Mouse (Mus musculus): ENCODE measurements at regions not wholly inside any gene's neighbourhood (a gene's known extent, or its start where the extent isn't known, plus 50 kb on each side); places are given as distances from the start of the nearest gene placed in this dataset.
"Not testable (repeated sequence)": the region's sequence is repeated elsewhere in the genome, so short reads cannot be mapped to it uniquely, and the experiment has no call there.

DNA sequence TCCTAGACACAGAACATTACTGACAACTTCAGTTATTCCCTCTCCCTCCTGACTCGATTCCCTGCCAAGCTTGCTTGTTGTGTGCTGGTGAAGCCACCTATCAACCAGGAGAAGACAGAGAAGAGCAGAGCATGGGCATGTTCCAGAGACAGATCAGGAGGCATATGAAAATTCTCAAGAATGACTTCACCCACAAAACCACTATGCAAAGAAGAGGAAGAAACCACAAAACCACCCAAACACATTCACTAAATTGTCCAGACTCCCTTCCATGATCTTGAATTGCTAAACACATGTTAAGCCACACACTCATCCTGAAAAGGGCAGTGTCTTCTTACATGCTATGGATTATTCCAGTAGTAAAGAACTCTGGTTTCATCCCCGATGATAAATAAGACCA is 284.8 kb upstream of the Tex13c3 start:
- TF ChIP-seq EP300 (IDR thresholded peaks at IDR 0.05): no peak
- TF ChIP-seq CTCF (IDR thresholded peaks at IDR 0.05): no peak
- 77% methylated on average over 2 of the region's 2 CpGs for WGBS
- Histone ChIP-seq H3K4me3 (ENCODE audit: low read depth, low read length) (no peak overlapping the region), H3K36me3 (ENCODE audit: insufficient read depth, low read length) (no peaks in the 10 kb centered on the region), H3K27ac (ENCODE audit: low read length) (no peak overlapping the region), H3K4me2 (replicated peaks; ENCODE audit: low read depth, low read length) (no peak overlapping the region), H3K9ac (replicated peaks; ENCODE audit: low read depth) (no peak overlapping the region), H3K4me1 (ENCODE audit: insufficient read depth, low read depth, low read length) (no peaks in the 10 kb centered on the region), H3K9me3 (ENCODE audit: low read length) (no peaks in the 10 kb centered on the region), H3K27me3 (replicated peaks; ENCODE audit: insufficient read depth, low read length) (no peaks in the 10 kb centered on the region)
- ATAC-seq: no peak
- DNase-seq (ENCODE audit: low spot score): no peak

DNA sequence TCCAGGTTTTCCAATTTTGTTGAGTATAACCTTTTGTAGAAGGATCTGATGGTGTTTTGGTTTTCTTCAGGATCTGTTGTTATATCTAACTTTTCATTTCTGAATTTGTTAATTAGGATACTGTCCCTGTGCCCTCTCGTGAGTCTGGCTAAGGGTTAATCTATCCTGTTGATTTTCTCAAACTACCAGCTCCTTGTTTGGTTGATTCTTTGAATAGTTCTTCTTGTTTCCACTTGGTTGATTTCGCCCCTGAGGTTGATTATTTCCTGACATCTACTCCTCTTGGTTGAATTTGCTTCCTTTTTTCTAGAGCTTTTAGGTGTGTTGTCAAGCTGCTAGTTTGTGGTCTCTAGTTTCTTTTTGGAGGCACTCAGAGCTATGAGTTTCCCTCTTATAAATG is 270.4 kb upstream of the Tex13c3 start:
- H3K36me3 ChIP-seq (ENCODE audit: insufficient read depth, low read length); H3K4me1 ChIP-seq (ENCODE audit: insufficient read depth, low read depth, low read length); H3K27ac ChIP-seq (ENCODE audit: low read length); DNase-seq (ENCODE audit: low spot score); H3K9me3 ChIP-seq (ENCODE audit: low read length); H3K27me3 ChIP-seq (replicated peaks; ENCODE audit: insufficient read depth, low read length); ATAC-seq; H3K9ac ChIP-seq (replicated peaks; ENCODE audit: low read depth); H3K4me3 ChIP-seq (ENCODE audit: low read depth, low read length); H3K4me2 ChIP-seq (replicated peaks; ENCODE audit: low read depth, low read length): not testable (repeated sequence)
- WGBS: 51% methylated on average over 2 of the region's 2 CpGs

- not testable (repeated sequence) for DNase-seq (ENCODE audit: low spot score); H3K36me3 ChIP-seq (ENCODE audit: insufficient read depth, low read length); H3K9me3 ChIP-seq (ENCODE audit: low read length); H3K27ac ChIP-seq (ENCODE audit: low read length); H3K4me1 ChIP-seq (ENCODE audit: insufficient read depth, low read depth, low read length); H3K4me3 ChIP-seq (ENCODE audit: low read depth, low read length); ATAC-seq; H3K9ac ChIP-seq (replicated peaks; ENCODE audit: low read depth); H3K27me3 ChIP-seq (replicated peaks; ENCODE audit: insufficient read depth, low read length); H3K4me2 ChIP-seq (replicated peaks; ENCODE audit: low read depth, low read length)
- WGBS: 38% methylated on average over 1 of the region's 1 CpGs
These were observed 227.9 kb upstream of the Tex13c3 start for GRCm38 (mm10) chrX:19708971-19709370.

GRCm38 (mm10) chrX:19702548-19702947 is 221.4 kb upstream of the Tex13c3 start:
- H3K9ac ChIP-seq (replicated peaks; ENCODE audit: low read depth): no peak overlapping the region
- H3K4me3 ChIP-seq (ENCODE audit: low read depth, low read length): no peak overlapping the region
- H3K4me2 ChIP-seq (replicated peaks; ENCODE audit: low read depth, low read length): no peak overlapping the region
- WGBS: 65% methylated on average over 3 of the region's 3 CpGs
- H3K36me3 ChIP-seq (ENCODE audit: insufficient read depth, low read length): no peaks in the 10 kb centered on the region
- H3K27me3 ChIP-seq (replicated peaks; ENCODE audit: insufficient read depth, low read length): no peaks in the 10 kb centered on the region
- H3K4me1 ChIP-seq (ENCODE audit: insufficient read depth, low read depth, low read length): no peaks in the 10 kb centered on the region
- no peak overlapping the region for H3K27ac ChIP-seq (ENCODE audit: low read length)
- TF ChIP-seq CTCF (IDR thresholded peaks at IDR 0.05): no peak
- TF ChIP-seq EP300 (IDR thresholded peaks at IDR 0.05): no peak
- ATAC-seq: no peak
- H3K9me3 ChIP-seq (ENCODE audit: low read length): no peaks in the 10 kb centered on the region
- DNase-seq (ENCODE audit: low spot score): no peak

DNA sequence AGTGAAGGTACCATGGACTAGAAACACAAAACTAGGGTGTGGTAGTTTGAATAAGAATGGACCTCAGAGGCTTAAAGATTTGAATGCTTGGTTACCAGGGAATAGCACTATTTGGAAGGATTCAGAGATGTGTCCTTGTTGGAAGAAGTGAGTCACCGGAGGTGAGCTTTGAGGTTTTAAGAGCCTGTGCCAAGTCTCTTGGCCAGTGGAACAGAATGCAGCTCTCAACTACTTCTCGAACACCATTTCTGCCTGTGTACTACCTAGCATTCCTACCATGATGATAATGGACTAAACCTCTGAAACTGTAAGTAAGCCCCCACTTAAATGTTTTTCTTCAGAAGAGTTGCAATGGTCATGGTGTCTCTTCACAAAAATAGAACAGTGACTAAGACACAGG is 219.2 kb upstream of the Tex13c3 start:
- DNase-seq (ENCODE audit: low spot score) (peak; percentile 4), ATAC-seq (no peak)
- Histone ChIP-seq H3K36me3 (ENCODE audit: insufficient read depth, low read length) (no peaks in the 10 kb centered on the region), H3K4me1 (ENCODE audit: insufficient read depth, low read depth, low read length) (no peaks in the 10 kb centered on the region), H3K4me3 (ENCODE audit: low read depth, low read length) (no peak overlapping the region), H3K9me3 (ENCODE audit: low read length) (no peaks in the 10 kb centered on the region), H3K27ac (ENCODE audit: low read length) (no peak overlapping the region), H3K4me2 (replicated peaks; ENCODE audit: low read depth, low read length) (no peak overlapping the region), H3K9ac (replicated peaks; ENCODE audit: low read depth) (no peak overlapping the region), H3K27me3 (replicated peaks; ENCODE audit: insufficient read depth, low read length) (no peaks in the 10 kb centered on the region)
- TF ChIP-seq CTCF (IDR thresholded peaks at IDR 0.05) (no peak), EP300 (IDR thresholded peaks at IDR 0.05) (no peak)
- WGBS: 60% methylated on average over 2 of the region's 2 CpGs

DNA sequence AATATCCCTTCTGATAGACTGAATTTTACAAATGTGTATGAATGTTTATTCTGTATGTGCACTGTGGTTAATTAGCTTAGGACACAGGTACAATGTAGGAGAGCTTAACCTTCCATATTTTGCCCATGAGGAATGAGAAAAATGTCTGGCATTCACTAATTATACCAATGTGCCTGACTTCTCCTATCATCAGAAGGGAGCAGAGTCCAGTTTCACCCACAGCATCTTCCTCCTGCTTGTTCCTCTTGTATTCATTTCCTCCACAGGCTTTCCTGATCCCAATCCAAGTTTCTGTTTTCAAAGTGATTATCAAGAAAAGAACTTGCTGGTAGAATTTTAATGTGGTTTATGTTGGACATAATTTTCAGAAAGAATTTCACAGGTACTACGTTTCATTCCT is 206.4 kb upstream of the Tex13c3 start:
- Histone ChIP-seq H3K4me2 (replicated peaks; ENCODE audit: low read depth, low read length) (no peak overlapping the region), H3K9me3 (ENCODE audit: low read length) (no peaks in the 10 kb centered on the region), H3K4me1 (ENCODE audit: insufficient read depth, low read depth, low read length) (no peaks in the 10 kb centered on the region), H3K4me3 (ENCODE audit: low read depth, low read length) (no peak overlapping the region), H3K36me3 (ENCODE audit: insufficient read depth, low read length) (no peaks in the 10 kb centered on the region), H3K9ac (replicated peaks; ENCODE audit: low read depth) (no peak overlapping the region), H3K27me3 (replicated peaks; ENCODE audit: insufficient read depth, low read length) (no peaks in the 10 kb centered on the region), H3K27ac (ENCODE audit: low read length) (no peak overlapping the region)
- ATAC-seq: no peak
- no peak for DNase-seq (ENCODE audit: low spot score)
- 57% methylated on average over 1 of the region's 1 CpGs for WGBS
- TF ChIP-seq EP300 (IDR thresholded peaks at IDR 0.05) (no peak), CTCF (IDR thresholded peaks at IDR 0.05) (no peak)

All from lung, postnatal 0 days (tissue).